Mouse (Mus musculus) ovary, postnatal 36 days (tissue): ENCODE results near the gene Mybpc1.
A peak's percentile ranks its signal among the peaks of the same experiment; 100 is the strongest.
"Not testable (repeated sequence)": the region's sequence is repeated elsewhere in the genome, so short reads cannot be mapped to it uniquely, and the experiment has no call there.

Experiments
- DNase-seq: peaks from one replicate; pipeline ENCODE4 v3.0.0; 2022; ENCODE audit warnings: low spot score, mixed read lengths

The Mybpc1 gene

GRCm38 (mm10) chr10:88550225-88550624, 54.7 kb downstream of the Mybpc1 start:
- no peak for DNase-seq

- DNase-seq: no peak
Measured at GRCm38 (mm10) chr10:88547635-88548034, 57.3 kb downstream of the Mybpc1 start.

DNA sequence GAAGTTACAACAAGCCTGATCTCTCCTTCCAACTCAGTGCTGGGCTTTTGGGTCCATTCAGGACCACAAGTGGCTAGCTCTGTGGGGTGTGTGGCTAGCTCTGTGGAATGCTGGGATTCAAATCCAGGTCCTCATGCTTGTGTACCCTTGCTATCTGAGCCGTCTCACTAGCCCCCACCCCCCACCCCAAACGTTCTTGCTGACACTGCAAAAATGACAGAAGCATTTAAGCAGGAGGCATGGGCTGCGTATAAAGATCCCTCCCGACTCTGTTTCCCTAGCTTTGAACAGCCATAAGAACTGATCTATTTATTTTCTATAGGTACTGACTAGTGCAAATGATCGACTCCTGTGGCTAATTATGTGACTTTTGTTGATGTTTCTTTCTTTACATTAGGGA, 74.3 kb downstream of the Mybpc1 start:
- DNase-seq: no peak

- DNase-seq: no peak
Measured at GRCm38 (mm10) chr10:88524016-88524415, 80.9 kb downstream of the Mybpc1 start.

- DNase-seq: no peak
Measured at GRCm38 (mm10) chr10:88523212-88523611, 81.7 kb downstream of the Mybpc1 start.

GRCm38 (mm10) chr10:88522795-88523194, 82.2 kb downstream of the Mybpc1 start:
- no peak for DNase-seq

GRCm38 (mm10) chr10:88515049-88515448, 89.9 kb downstream of the Mybpc1 start:
- not testable (repeated sequence) for DNase-seq

GRCm38 (mm10) chr10:88514495-88514894, 90.5 kb downstream of the Mybpc1 start:
- DNase-seq: peak; percentile 68

GRCm38 (mm10) chr10:88513574-88514135, 91.3 kb downstream of the Mybpc1 start:
- DNase-seq: no peak

GRCm38 (mm10) chr10:88511355-88511754, 93.6 kb downstream of the Mybpc1 start:
- DNase-seq: no peak

- DNase-seq: no peak
Measured at GRCm38 (mm10) chr10:88510503-88511271, 94.3 kb downstream of the Mybpc1 start.

- no peak for DNase-seq
Measured at GRCm38 (mm10) chr10:88507691-88508143, 97.2 kb downstream of the Mybpc1 start.

- no peak for DNase-seq
Measured at GRCm38 (mm10) chr10:88505256-88505655, 99.7 kb downstream of the Mybpc1 start.

DNA sequence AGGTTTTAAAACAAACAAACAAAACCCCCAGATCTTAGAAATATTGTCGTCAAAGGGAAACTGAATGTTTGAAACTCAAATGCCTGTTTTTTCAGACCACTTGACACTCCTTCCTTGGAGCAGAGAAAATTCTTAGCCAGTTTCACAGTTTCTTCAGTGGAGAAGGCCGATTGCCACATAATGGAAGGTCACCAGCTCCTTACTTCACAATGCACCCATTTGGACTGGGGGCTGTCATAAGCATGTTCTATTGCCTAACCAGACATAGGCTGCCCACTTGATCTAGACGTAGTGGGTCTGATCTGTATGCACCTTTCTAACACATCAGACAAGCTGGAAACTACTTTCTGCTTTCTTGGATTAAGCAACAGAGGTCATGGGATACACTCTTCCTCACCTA, 100.5 kb downstream of the Mybpc1 start:
- no peak for DNase-seq

GRCm38 (mm10) chr10:88503421-88504314, 101.3 kb downstream of the Mybpc1 start, which contains the start of gene Chpt1:
TSS of gene Chpt1 (minus strand) at chr10:88504073.
- peak; percentile 90 for DNase-seq

- no peak for DNase-seq
Measured at GRCm38 (mm10) chr10:88502919-88503318, 102.0 kb downstream of the Mybpc1 start.

DNA sequence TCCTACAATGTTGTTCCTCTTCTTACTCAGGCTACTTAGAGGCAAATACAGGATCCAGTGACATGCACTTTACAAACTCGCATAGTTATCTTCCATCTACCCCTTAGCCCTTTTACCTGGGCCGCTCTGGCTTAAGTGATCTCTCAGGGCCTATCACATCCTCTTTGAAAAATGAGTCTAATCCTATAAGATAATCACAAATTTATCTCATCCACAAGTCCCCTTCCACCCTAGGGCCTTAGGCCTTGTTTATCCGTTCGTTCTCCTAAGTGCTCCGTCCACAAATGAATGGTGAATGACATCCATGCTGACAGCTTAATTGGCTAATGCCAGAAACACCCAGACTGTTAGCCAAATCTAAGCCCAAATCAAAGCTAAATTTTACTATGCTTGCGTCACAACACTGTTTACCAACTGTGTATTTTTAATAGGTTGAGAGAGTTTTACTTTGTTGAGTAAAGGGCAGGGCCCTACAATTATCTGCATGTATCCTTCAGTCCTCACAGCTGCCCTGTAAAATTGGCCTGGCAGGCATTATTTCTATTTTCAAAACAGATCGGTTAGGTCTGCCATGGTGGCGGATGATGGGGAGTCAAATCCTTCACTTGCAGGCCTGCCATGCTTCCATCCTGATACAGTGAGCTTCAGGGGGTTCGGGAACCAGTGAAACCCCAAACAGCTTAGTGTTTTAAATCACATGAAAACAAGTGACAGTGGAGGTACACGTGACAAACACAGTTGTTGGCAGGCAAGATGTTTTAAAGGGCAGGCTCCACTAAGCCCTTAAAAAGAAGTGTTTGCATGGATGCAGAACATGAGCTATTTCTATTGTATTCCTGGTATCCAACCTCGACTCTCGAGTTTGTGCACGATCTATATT, 102.8 kb downstream of the Mybpc1 start:
- no peak for DNase-seq

DNA sequence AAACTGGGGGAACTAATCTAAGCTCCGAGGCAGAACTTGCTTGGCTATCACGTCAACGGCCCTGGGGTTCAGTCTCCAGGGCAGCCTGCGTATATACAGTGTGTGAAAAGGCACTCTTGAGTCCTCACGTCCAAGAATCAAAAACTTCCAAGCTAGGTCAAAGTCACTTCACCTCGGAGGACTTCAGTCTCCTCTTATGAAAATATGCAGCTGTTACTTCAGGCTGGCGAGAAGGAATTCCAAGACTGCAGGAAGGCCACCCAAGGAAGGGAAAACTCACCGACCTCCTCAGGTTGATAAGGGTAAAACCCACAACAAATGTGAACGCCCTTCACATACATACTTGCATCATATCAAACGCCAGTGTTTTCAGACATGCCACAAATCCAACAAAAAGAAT, 103.6 kb downstream of the Mybpc1 start:
- no peak for DNase-seq

DNA sequence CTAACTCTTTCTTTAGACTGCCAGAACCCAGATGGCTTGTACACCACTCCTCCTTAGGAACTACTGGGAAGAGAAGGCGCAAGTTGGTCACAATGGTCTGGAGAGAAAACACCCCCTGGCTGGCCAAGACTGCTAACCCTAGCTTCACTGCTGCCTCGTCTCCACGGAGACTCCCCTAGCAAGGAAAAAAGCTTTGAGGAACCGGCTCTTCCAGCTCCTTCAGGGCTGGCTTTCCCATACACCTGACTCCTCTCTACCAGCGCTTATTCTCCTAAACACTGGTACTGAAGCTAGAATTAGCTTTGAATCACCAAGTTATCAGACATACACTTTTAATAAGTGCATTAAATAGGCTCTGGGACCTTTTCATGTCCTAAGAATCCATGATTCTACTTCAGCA, 105.0 kb downstream of the Mybpc1 start:
- no peak for DNase-seq

GRCm38 (mm10) chr10:88496864-88497564, 107.9 kb downstream of the Mybpc1 start:
- DNase-seq: no peak
